Mouse (Mus musculus) thymus, adult 2 months (tissue): ENCODE results near the gene Brinp1.

Experiments
- CTCF ChIP-seq: fragments of 200-500 bp; IDR thresholded peaks from 2 replicates; pipeline ENCODE4 v1.5.1; 2012; ENCODE audit warnings: mild to moderate bottlenecking, control low read depth, low read length, moderate library complexity, borderline replicate concordance; ENCODE audit not compliant: control insufficient read depth, poor library complexity, insufficient read depth; ENCODE audit errors: extremely low read depth
- POLR2A ChIP-seq: fragments of 200-500 bp; IDR thresholded peaks from 2 replicates; pipeline ENCODE4 v1.6.1; 2012; ENCODE audit warnings: mild to moderate bottlenecking, low read length, control low read depth, moderate library complexity; ENCODE audit not compliant: control insufficient read depth, poor library complexity, insufficient read depth; ENCODE audit errors: extremely low read depth

- TF ChIP-seq CTCF (no peak), POLR2A (no peak)
Observed at GRCm38 (mm10) chr4:68957265-68957664, 3.1 kb upstream of the Brinp1 start.
